Mouse (Mus musculus) limb, embryonic 15.5 days (tissue): ENCODE measurements around the gene Pld3. TPM values are rescaled to one million over a fixed set of nuclear protein-coding genes. Genes with fewer than 3 reads are reported as not detected.
A peak's percentile ranks its signal among the peaks of the same experiment; 100 is the strongest.

Experiments used
- ATAC-seq: fragments of 200-750 bp; cut with Nextera tagmentation; 2 replicates; pipeline ENCODE4 v1.8.0; 2017; ENCODE audit warnings: low read depth, moderate TSS enrichment; ENCODE audit not compliant: insufficient number of reproducible peaks, low FRiP score, low TSS enrichment
- H3K27ac ChIP-seq: fragments of 300-500 bp; sonication (generic); 2 replicates; pipeline ENCODE4 v1.5.1; 2015; ENCODE audit warnings: moderate library complexity, mild to moderate bottlenecking, inconsistent platforms
- H3K27me3 ChIP-seq: fragments of 300-500 bp; sonication (generic); 2 replicates; pipeline ENCODE4 v1.6.1; 2015; ENCODE audit warnings: inconsistent platforms
- H3K36me3 ChIP-seq: fragments of 300-500 bp; sonication (generic); 2 replicates; pipeline ENCODE4 v1.6.1; 2015; ENCODE audit warnings: inconsistent platforms
- H3K4me1 ChIP-seq: fragments of 300-500 bp; sonication (generic); 2 replicates; pipeline ENCODE4 v1.6.1; 2015; ENCODE audit warnings: inconsistent platforms
- H3K4me2 ChIP-seq: fragments of 300-500 bp; sonication (generic); 2 replicates; pipeline ENCODE4 v1.6.1; 2015; ENCODE audit warnings: mild to moderate bottlenecking, inconsistent platforms
- H3K4me3 ChIP-seq: fragments of 300-500 bp; sonication (generic); 2 replicates; pipeline ENCODE4 v1.5.1; 2015; ENCODE audit warnings: mild to moderate bottlenecking, inconsistent platforms
- H3K9ac ChIP-seq: fragments of 300-500 bp; sonication (generic); 2 replicates; pipeline ENCODE4 v1.6.1; 2015; ENCODE audit warnings: inconsistent platforms
- H3K9me3 ChIP-seq: fragments of 300-500 bp; sonication (generic); 2 replicates; pipeline ENCODE4 v1.6.1; 2016; ENCODE audit warnings: inconsistent platforms
- WGBS: fragments of 180-500 bp; shearing (Covaris S2); methylation state at CpG from one replicate; pipeline ENCODE4 v1.1.7; 2015; 5-methylcytosine and 5-hydroxymethylcytosine counted together
- polyA plus RNA-seq: library from polyadenylated mRNA; unstranded; fragments of >200 nt; fragmentation: Nextera tagmentation; extraction: Ambion mirVana; gene quantifications from 2 replicates; pipeline ENCODE4 v1.2.1, GENCODE M21; 2015

Pld3 gene
- polyA plus RNA-seq, 1 experiment from 2014 or later: 134 TPM

DNA sequence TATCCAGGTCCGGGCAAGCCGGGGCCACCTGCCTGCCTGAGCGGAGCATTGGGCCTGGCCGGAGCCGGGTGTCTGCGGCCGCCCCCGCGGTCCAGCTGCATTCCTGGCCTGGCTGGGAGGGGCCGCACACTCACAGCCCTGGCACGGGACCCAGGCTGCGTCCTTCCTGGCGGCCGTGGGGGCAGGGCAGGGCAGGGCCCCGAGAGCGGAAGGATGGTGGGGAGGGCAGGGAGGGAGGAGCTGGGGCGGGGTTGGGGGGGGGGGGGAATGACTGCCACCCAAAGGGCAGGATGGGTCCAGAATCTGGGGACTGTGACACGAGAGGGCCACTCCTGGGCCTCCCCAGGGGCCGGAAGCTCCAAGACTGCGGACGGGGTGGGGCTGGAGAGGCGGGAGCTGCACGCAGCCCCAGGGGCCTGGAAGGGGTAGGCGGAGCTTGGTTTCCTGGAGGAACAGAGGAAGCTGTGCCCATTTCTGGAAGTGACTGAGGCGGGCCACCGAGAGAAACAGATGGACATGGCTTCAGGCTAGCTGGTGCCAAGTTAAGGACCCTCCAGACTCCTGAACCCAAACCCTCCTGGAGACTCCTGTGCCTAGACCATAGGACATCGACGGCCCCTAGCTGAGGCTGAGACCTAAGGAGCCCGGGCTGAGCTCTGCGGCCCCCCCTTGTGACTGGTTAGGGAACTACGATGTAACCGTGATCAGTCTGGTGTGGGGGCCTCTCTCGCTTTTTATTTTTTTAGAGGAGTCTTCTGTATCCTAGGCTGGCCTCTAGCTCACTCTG, 62.3 kb downstream of the Pld3 start:
- Histone ChIP-seq H3K27ac (peak overlapping the region; percentile 94), H3K4me3 (peak overlapping the region; percentile 39), H3K9ac (0 out of 2 replicates have a peak overlapping the region, but pooled peaks have one; percentile 14), H3K9me3 (no peaks in the 10 kb centered on the region), H3K36me3 (peaks cover 6% of the 10 kb centered on the region), H3K4me1 (peaks cover 40% of the 10 kb centered on the region), H3K27me3 (no peaks in the 10 kb centered on the region), H3K4me2 (peak overlapping the region; percentile 58)
- peak; percentile 70 for ATAC-seq
- under 1% methylated on average over 33 of the region's 33 CpGs for WGBS

- no peak for ATAC-seq
- peaks cover 40% of the 10 kb centered on the region for H3K4me1 ChIP-seq
- 25% methylated on average over 4 of the region's 4 CpGs for WGBS
- H3K27ac ChIP-seq: peak overlapping the region; percentile 94
- 0 out of 2 replicates have a peak overlapping the region, but pooled peaks have one; percentile 14 for H3K9ac ChIP-seq
- no peaks in the 10 kb centered on the region for H3K9me3 ChIP-seq
- H3K36me3 ChIP-seq: peaks cover 6% of the 10 kb centered on the region
- H3K27me3 ChIP-seq: no peaks in the 10 kb centered on the region
- H3K4me2 ChIP-seq: peak overlapping the region; percentile 58
- peak overlapping the region; percentile 39 for H3K4me3 ChIP-seq
These were observed 62.8 kb downstream of the Pld3 start for GRCm38 (mm10) chr7:27490227-27490542.

- Histone ChIP-seq H3K4me1 (peaks cover 40% of the 10 kb centered on the region), H3K9ac (no peak overlapping the region), H3K27ac (peak overlapping the region; percentile 94), H3K4me2 (no peak overlapping the region), H3K27me3 (no peaks in the 10 kb centered on the region), H3K9me3 (no peaks in the 10 kb centered on the region), H3K4me3 (no peak overlapping the region), H3K36me3 (peaks cover 6% of the 10 kb centered on the region)
- 92% methylated on average over 25 of the region's 25 CpGs for WGBS
- no peak for ATAC-seq
These were observed 63.6 kb downstream of the Pld3 start for GRCm38 (mm10) chr7:27489270-27489869.

GRCm38 (mm10) chr7:27487740-27488268, 65.2 kb downstream of the Pld3 start:
- Histone ChIP-seq H3K4me2 (peak overlapping the region; percentile 72), H3K9me3 (no peaks in the 10 kb centered on the region), H3K27me3 (no peaks in the 10 kb centered on the region), H3K9ac (peak overlapping the region; percentile 79), H3K4me1 (peaks cover 40% of the 10 kb centered on the region), H3K36me3 (peaks cover 6% of the 10 kb centered on the region), H3K4me3 (peak overlapping the region; percentile 74), H3K27ac (peak overlapping the region; percentile 99)
- WGBS: 4% methylated on average over 12 of the region's 13 CpGs
- no peak for ATAC-seq

- peaks cover 6% of the 10 kb centered on the region for H3K36me3 ChIP-seq
- H3K9me3 ChIP-seq: no peaks in the 10 kb centered on the region
- H3K4me1 ChIP-seq: peaks cover 45% of the 10 kb centered on the region
- H3K4me3 ChIP-seq: peak within 1 kb of the TSS; percentile 74
- peak within 1 kb of the TSS; percentile 72 for H3K4me2 ChIP-seq
- H3K27me3 ChIP-seq: no peaks in the 10 kb centered on the region
- H3K9ac ChIP-seq: peak within 1 kb of the TSS; percentile 79
- WGBS: under 1% methylated on average over 80 of the region's 80 CpGs
- peak within 1 kb of the TSS; percentile 99 for H3K27ac ChIP-seq
- ATAC-seq: peak; percentile 94
These were observed 66.0 kb downstream of the Pld3 start, which contains the start of gene Sertad1 for GRCm38 (mm10) chr7:27486770-27487697. Sertad1 (plus strand) TSS chr7:27486910.

DNA sequence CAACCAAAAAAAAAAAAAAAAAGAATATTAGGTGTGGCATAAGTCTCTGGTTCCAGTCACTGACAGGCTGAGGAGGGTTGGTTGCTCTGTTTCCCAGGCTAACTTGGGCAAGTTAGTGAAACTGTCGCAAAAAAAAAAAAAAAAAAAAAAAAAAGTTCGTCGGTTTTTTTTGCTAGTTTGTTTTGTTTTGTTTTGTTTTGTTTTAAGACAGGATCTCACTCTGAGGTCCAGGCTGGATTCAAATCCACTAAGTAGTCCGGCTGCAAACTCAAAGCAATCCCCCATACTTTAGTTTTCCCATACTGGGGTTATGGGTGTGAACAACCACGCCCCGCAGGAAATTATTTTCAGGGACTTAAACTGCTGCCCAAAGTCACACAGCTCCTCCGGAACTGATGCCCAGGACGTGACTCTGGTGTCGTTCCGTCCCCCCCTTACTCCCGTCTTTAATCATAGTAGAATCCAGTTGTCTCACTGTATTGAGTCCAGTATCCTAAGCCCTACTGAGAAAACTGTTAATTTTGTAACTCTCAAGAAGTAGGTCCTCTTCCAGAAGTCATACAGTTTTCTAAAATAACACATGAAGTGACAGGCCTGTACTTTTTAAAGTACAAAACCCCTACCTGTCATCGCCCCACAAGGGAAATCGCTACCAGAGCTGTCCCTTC, 66.8 kb downstream of the Pld3 start:
- Histone ChIP-seq H3K27me3 (no peaks in the 10 kb centered on the region), H3K36me3 (peaks cover 6% of the 10 kb centered on the region), H3K27ac (peak overlapping the region; percentile 84), H3K4me1 (peaks cover 48% of the 10 kb centered on the region), H3K9ac (peak overlapping the region; percentile 37; the same call in 1 of the 2 replicates), H3K9me3 (no peaks in the 10 kb centered on the region), H3K4me2 (peak overlapping the region; percentile 72), H3K4me3 (peak overlapping the region; percentile 74)
- no peak for ATAC-seq
- 4% methylated on average over 13 of the region's 13 CpGs for WGBS

DNA sequence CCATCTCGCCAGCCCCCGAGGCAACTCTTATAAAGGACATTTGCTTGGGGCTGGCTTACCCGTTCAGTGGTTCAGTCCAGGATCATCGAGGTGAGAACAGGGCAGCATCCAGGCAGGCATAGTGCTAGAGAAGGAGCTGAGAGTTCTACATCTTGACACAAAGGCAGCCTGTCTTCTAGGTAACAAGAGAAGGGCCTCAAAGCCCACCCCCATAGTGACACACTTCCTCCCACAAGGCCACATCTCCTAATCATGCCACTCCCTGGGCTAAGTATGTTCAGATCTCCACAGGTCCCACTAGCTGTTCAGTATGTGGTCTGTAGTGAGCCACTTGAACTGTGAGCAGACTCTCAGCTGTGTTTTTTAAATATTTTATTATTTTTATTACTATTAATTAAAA, 69.2 kb downstream of the Pld3 start:
- H3K4me3 ChIP-seq: no peak overlapping the region
- H3K4me2 ChIP-seq: no peak overlapping the region
- peaks cover 32% of the 10 kb centered on the region for H3K4me1 ChIP-seq
- no peaks in the 10 kb centered on the region for H3K9me3 ChIP-seq
- 86% methylated on average over 4 of the region's 4 CpGs for WGBS
- no peak overlapping the region for H3K27ac ChIP-seq
- no peak overlapping the region for H3K9ac ChIP-seq
- no peak for ATAC-seq
- H3K27me3 ChIP-seq: no peaks in the 10 kb centered on the region
- H3K36me3 ChIP-seq: no peaks in the 10 kb centered on the region

Other genes starting within 250 kb of the Pld3 start
- gene Ltbp4, start 215.5 kb downstream of the Pld3 start, polyA plus RNA-seq: 66.0 and 74.2 TPM in 2 replicates
- gene Shkbp1, start 197.2 kb downstream of the Pld3 start, polyA plus RNA-seq: 33.6 and 36.4 TPM in 2 replicates
- gene Gm20479, start 195.8 kb downstream of the Pld3 start, polyA plus RNA-seq: 0.31 and 0.67 TPM in 2 replicates
- 0.14 and 0.23 TPM in 2 replicates for gene Sptbn4, start 105.5 kb downstream of the Pld3 start, polyA plus RNA-seq
- 57.5 and 59.8 TPM in 2 replicates for gene Blvrb, start 105.2 kb downstream of the Pld3 start, polyA plus RNA-seq
- gene Sertad3, start 79.5 kb downstream of the Pld3 start, polyA plus RNA-seq: 38.2 and 38.3 TPM in 2 replicates
- gene Sertad1, start 66.3 kb downstream of the Pld3 start, polyA plus RNA-seq: 44.6 and 47.0 TPM in 2 replicates
- gene Prx, start 53.9 kb downstream of the Pld3 start, polyA plus RNA-seq: 5.2 and 6.5 TPM in 2 replicates
- 0.65 and 0.68 TPM in 2 replicates for gene Hipk4, start 30.0 kb downstream of the Pld3 start, polyA plus RNA-seq
- gene 2310022A10Rik, start within 50 bp of the Pld3 start, polyA plus RNA-seq: 32.9 and 39.3 TPM in 2 replicates
- gene Akt2, start 38.3 kb upstream of the Pld3 start, polyA plus RNA-seq: 108 and 127 TPM in 2 replicates
- gene Ttc9b, start 100.7 kb upstream of the Pld3 start, polyA plus RNA-seq: 0.20 TPM in 1 of 2 replicates, not detected in the other
- 5.8 and 9.0 TPM in 2 replicates for gene Map3k10, start 121.4 kb upstream of the Pld3 start, polyA plus RNA-seq
- gene Zfp607b, start 136.1 kb upstream of the Pld3 start, polyA plus RNA-seq: 2.8 and 3.2 TPM in 2 replicates
- gene Zfp60, start 178.2 kb upstream of the Pld3 start, polyA plus RNA-seq: 29.0 and 32.3 TPM in 2 replicates